Mouse (Mus musculus): ENCODE results near the gene Them5. TPM values are rescaled to one million over a fixed set of nuclear protein-coding genes. Genes with fewer than 3 reads are reported as not detected.

Gene Them5
- polyA plus RNA-seq, 1 experiment, result not detected

GRCm38 (mm10) chr3:94383476-94383875, 41.6 kb downstream of the Them5 start:
- Histone ChIP-seq H3K79me2 (ENCODE audit: control insufficient read depth, insufficient read depth) (no peaks in the 10 kb centered on the region), H3K79me3 (ENCODE audit: low read depth) (no peaks in the 10 kb centered on the region), H3K27me3 (ENCODE audit: control insufficient read depth, insufficient read depth, insufficient read length) (peaks cover 8% of the 10 kb centered on the region), H3K4me3 (ENCODE audit: insufficient read depth, poor library complexity, severe bottlenecking) (no peak overlapping the region), H3ac (ENCODE audit: control insufficient read depth, insufficient read length, low read depth) (no peak overlapping the region), H3K36me3 (ENCODE audit: control insufficient read depth, insufficient read depth) (no peaks in the 10 kb centered on the region)
- TF ChIP-seq CEBPB (IDR thresholded peaks at IDR 0.05; ENCODE audit: low read depth), result no peak
- no peak for TF ChIP-seq MAX (IDR thresholded peaks at IDR 0.05)

GRCm38 (mm10) chr3:94386671-94387070, 44.8 kb downstream of the Them5 start:
- no peaks in the 10 kb centered on the region for H3K79me3 ChIP-seq (ENCODE audit: low read depth)
- H3K4me3 ChIP-seq (ENCODE audit: insufficient read depth, poor library complexity, severe bottlenecking), result no peak overlapping the region
- H3K36me3 ChIP-seq (ENCODE audit: control insufficient read depth, insufficient read depth), result no peaks in the 10 kb centered on the region
- no peaks in the 10 kb centered on the region for H3K79me2 ChIP-seq (ENCODE audit: control insufficient read depth, insufficient read depth)
- no peak overlapping the region for H3ac ChIP-seq (ENCODE audit: control insufficient read depth, insufficient read length, low read depth)
- TF ChIP-seq MYOD1 (IDR thresholded peaks at IDR 0.05; ENCODE audit: control insufficient read depth, insufficient read length, low read depth) (no peak), CTCF (IDR thresholded peaks at IDR 0.05; ENCODE audit: control insufficient read depth, insufficient read depth, insufficient read length) (no peak), USF1 (IDR thresholded peaks at IDR 0.05; ENCODE audit: low read depth) (no peak), FOSL1 (IDR thresholded peaks at IDR 0.05; ENCODE audit: insufficient read depth, low read length, poor library complexity, severe bottlenecking) (no peak)
- peaks cover 19% of the 10 kb centered on the region for H3K27me3 ChIP-seq (ENCODE audit: control insufficient read depth, insufficient read depth, insufficient read length)

- Histone ChIP-seq H3K27me3 (ENCODE audit: control insufficient read depth, insufficient read depth, insufficient read length) (peaks cover 19% of the 10 kb centered on the region), H3K79me2 (ENCODE audit: control insufficient read depth, insufficient read depth) (no peaks in the 10 kb centered on the region), H3K79me3 (ENCODE audit: low read depth) (no peaks in the 10 kb centered on the region), H3ac (ENCODE audit: control insufficient read depth, insufficient read length, low read depth) (no peak overlapping the region), H3K4me3 (ENCODE audit: insufficient read depth, poor library complexity, severe bottlenecking) (no peak overlapping the region), H3K36me3 (ENCODE audit: control insufficient read depth, insufficient read depth) (no peaks in the 10 kb centered on the region)
- TF ChIP-seq CEBPB (IDR thresholded peaks at IDR 0.05; ENCODE audit: low read depth) (no peak), MYOD1 (IDR thresholded peaks at IDR 0.05; ENCODE audit: control insufficient read depth, insufficient read length, low read depth) (no peak), CTCF (IDR thresholded peaks at IDR 0.05; ENCODE audit: control insufficient read depth, insufficient read depth, insufficient read length) (no peak), MAX (IDR thresholded peaks at IDR 0.05) (no peak), USF1 (IDR thresholded peaks at IDR 0.05; ENCODE audit: low read depth) (no peak), FOSL1 (IDR thresholded peaks at IDR 0.05; ENCODE audit: insufficient read depth, low read length, poor library complexity, severe bottlenecking) (no peak), MYOG (IDR thresholded peaks at IDR 0.05; ENCODE audit: control insufficient read depth, extremely low read depth, insufficient read length) (no peak)
These were observed 45.5 kb downstream of the Them5 start for GRCm38 (mm10) chr3:94387391-94387790.

- H3K79me3 ChIP-seq (ENCODE audit: low read depth), result no peaks in the 10 kb centered on the region
- H3K27me3 ChIP-seq (ENCODE audit: control insufficient read depth, insufficient read depth, insufficient read length), result peaks cover 19% of the 10 kb centered on the region
- no peaks in the 10 kb centered on the region for H3K36me3 ChIP-seq (ENCODE audit: control insufficient read depth, insufficient read depth)
- no peak for TF ChIP-seq MYOD1 (IDR thresholded peaks at IDR 0.05; ENCODE audit: control insufficient read depth, insufficient read length, low read depth)
- TF ChIP-seq MYOG (IDR thresholded peaks at IDR 0.05; ENCODE audit: control insufficient read depth, extremely low read depth, insufficient read length), result no peak
- no peak for TF ChIP-seq FOSL1 (IDR thresholded peaks at IDR 0.05; ENCODE audit: insufficient read depth, low read length, poor library complexity, severe bottlenecking)
- no peak for TF ChIP-seq CTCF (IDR thresholded peaks at IDR 0.05; ENCODE audit: control insufficient read depth, insufficient read depth, insufficient read length)
- TF ChIP-seq MAX (IDR thresholded peaks at IDR 0.05), result no peak
- no peak for TF ChIP-seq USF1 (IDR thresholded peaks at IDR 0.05; ENCODE audit: low read depth)
- no peak for TF ChIP-seq CEBPB (IDR thresholded peaks at IDR 0.05; ENCODE audit: low read depth)
- H3K4me3 ChIP-seq (ENCODE audit: insufficient read depth, poor library complexity, severe bottlenecking), result no peak overlapping the region
- H3ac ChIP-seq (ENCODE audit: control insufficient read depth, insufficient read length, low read depth), result no peak overlapping the region
- no peaks in the 10 kb centered on the region for H3K79me2 ChIP-seq (ENCODE audit: control insufficient read depth, insufficient read depth)
These were observed 46.1 kb downstream of the Them5 start for GRCm38 (mm10) chr3:94388047-94388446.

- TF ChIP-seq CEBPB (IDR thresholded peaks at IDR 0.05; ENCODE audit: low read depth) (no peak), CTCF (IDR thresholded peaks at IDR 0.05; ENCODE audit: control insufficient read depth, insufficient read depth, insufficient read length) (no peak), USF1 (IDR thresholded peaks at IDR 0.05; ENCODE audit: low read depth) (no peak), MAX (IDR thresholded peaks at IDR 0.05) (no peak), MYOD1 (IDR thresholded peaks at IDR 0.05; ENCODE audit: control insufficient read depth, insufficient read length, low read depth) (no peak), FOSL1 (IDR thresholded peaks at IDR 0.05; ENCODE audit: insufficient read depth, low read length, poor library complexity, severe bottlenecking) (no peak), MYOG (IDR thresholded peaks at IDR 0.05; ENCODE audit: control insufficient read depth, extremely low read depth, insufficient read length) (no peak)
- Histone ChIP-seq H3K36me3 (ENCODE audit: control insufficient read depth, insufficient read depth) (no peaks in the 10 kb centered on the region), H3ac (ENCODE audit: control insufficient read depth, insufficient read length, low read depth) (no peak overlapping the region), H3K79me2 (ENCODE audit: control insufficient read depth, insufficient read depth) (no peaks in the 10 kb centered on the region), H3K79me3 (ENCODE audit: low read depth) (no peaks in the 10 kb centered on the region), H3K27me3 (ENCODE audit: control insufficient read depth, insufficient read depth, insufficient read length) (peaks cover 19% of the 10 kb centered on the region), H3K4me3 (ENCODE audit: insufficient read depth, poor library complexity, severe bottlenecking) (no peak overlapping the region)
These were observed 47.5 kb downstream of the Them5 start for GRCm38 (mm10) chr3:94389420-94389819.

- Histone ChIP-seq H3K36me3 (ENCODE audit: control insufficient read depth, insufficient read depth) (no peaks in the 10 kb centered on the region), H3K27me3 (ENCODE audit: control insufficient read depth, insufficient read depth, insufficient read length) (peaks cover 18% of the 10 kb centered on the region), H3ac (ENCODE audit: control insufficient read depth, insufficient read length, low read depth) (no peak overlapping the region), H3K4me3 (ENCODE audit: insufficient read depth, poor library complexity, severe bottlenecking) (no peak overlapping the region), H3K79me3 (ENCODE audit: low read depth) (no peaks in the 10 kb centered on the region), H3K79me2 (ENCODE audit: control insufficient read depth, insufficient read depth) (no peaks in the 10 kb centered on the region)
- TF ChIP-seq CTCF (IDR thresholded peaks at IDR 0.05; ENCODE audit: control insufficient read depth, insufficient read depth, insufficient read length), result no peak
- TF ChIP-seq MAX (IDR thresholded peaks at IDR 0.05), result no peak
- TF ChIP-seq USF1 (IDR thresholded peaks at IDR 0.05; ENCODE audit: low read depth), result no peak
- no peak for TF ChIP-seq FOSL1 (IDR thresholded peaks at IDR 0.05; ENCODE audit: insufficient read depth, low read length, poor library complexity, severe bottlenecking)
- TF ChIP-seq MYOG (IDR thresholded peaks at IDR 0.05; ENCODE audit: control insufficient read depth, extremely low read depth, insufficient read length), result no peak
- TF ChIP-seq CEBPB (IDR thresholded peaks at IDR 0.05; ENCODE audit: low read depth), result no peak
- TF ChIP-seq MYOD1 (IDR thresholded peaks at IDR 0.05; ENCODE audit: control insufficient read depth, insufficient read length, low read depth), result no peak
These were observed 49.1 kb downstream of the Them5 start for GRCm38 (mm10) chr3:94391001-94391400.

Measured in C2C12 (cell line).